In the genomic region with DNA sequence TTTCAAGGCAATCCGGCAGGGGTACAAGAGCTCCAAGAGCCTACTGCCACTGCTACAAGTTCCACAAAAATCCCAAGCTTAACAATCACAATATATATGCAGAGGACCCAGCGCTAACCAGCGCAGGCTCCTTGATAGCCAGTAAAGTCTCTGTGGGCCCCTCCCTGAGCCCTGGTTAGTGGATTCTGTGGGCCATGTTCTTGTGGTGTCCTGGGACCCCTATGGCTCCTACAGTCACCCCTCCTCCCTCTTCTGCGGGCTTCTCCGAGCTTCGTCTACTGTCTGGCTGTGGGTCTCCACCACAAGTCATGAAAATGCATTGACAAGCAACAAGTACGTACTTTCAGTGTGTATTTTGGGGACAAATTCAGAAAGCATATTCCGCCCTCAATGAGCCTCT, we compare ENCODE assay signal across 8 mouse cellular contexts. TPM values are rescaled to one million over a fixed set of nuclear protein-coding genes. Genes with fewer than 3 reads are reported as not detected.
DNase-seq lines count a peak whose midpoint lies in the region; ATAC-seq and TF ChIP-seq lines count a peak whose summit lies in the region.

No protein-coding gene starts in this region.

- peaks cover 74% of the 10 kb centered on the region for H3K79me2 ChIP-seq in macrophage (ENCODE audit: inconsistent target)

- no peak for ATAC-seq in hindbrain, embryonic 12.5 days (ENCODE audit: low FRiP score)

- peak overlapping the region; percentile 63 for H3K9ac ChIP-seq in hindbrain, embryonic 12.5 days

- no peak for TF ChIP-seq POLR2A in spleen, adult 2 months (IDR thresholded peaks at IDR 0.05; ENCODE audit: low read depth, low read length)

- H3K9me3 ChIP-seq in hindbrain, embryonic 12.5 days (replicated peaks) = no peaks in the 10 kb centered on the region

- peaks cover 7% of the 10 kb centered on the region; the same call in 1 of the 2 replicates for H3K4me1 ChIP-seq in spleen, adult 2 months (ENCODE audit: control insufficient read depth, insufficient read depth, insufficient read length)
- H3K4me1 ChIP-seq in hindbrain, embryonic 12.5 days = peaks cover 11% of the 10 kb centered on the region

- H3K4me2 ChIP-seq in hindbrain, embryonic 12.5 days (replicated peaks) = peak overlapping the region; percentile 81

- no peaks in the 10 kb centered on the region for H3K27me3 ChIP-seq in spleen, adult 2 months (ENCODE audit: control insufficient read depth, insufficient read depth, low read length)
- H3K27me3 ChIP-seq in hindbrain, embryonic 12.5 days = no peaks in the 10 kb centered on the region

- DNase-seq in adrenal gland, adult 2 months = peak; percentile 30
- DNase-seq in adrenal gland, postnatal 4 days (ENCODE audit: low spot score in 2 of 2) = no peak
- DNase-seq in spleen, adult 2 months (ENCODE audit: low read depth in 1 of 2, low spot score in 2 of 2) = peak in 1 of 2 experiments; percentile 6
- DNase-seq in spleen, postnatal 36 days (ENCODE audit: low spot score in 2 of 2) = no peak
- DNase-seq in thymus, postnatal 4 days = peak; percentile 21
- no peak for DNase-seq in adrenal gland, adult 8-10 months

- H3K27ac ChIP-seq in spleen, adult 2 months (ENCODE audit: insufficient read depth, low read length) = no peak overlapping the region
- H3K27ac ChIP-seq in hindbrain, embryonic 12.5 days = peak overlapping the region; percentile 52; the same call in 1 of the 2 replicates
- H3K27ac ChIP-seq in macrophage = peak overlapping the region; percentile 54

- peak overlapping the region; percentile 94 for H3K4me3 ChIP-seq in spleen, adult 2 months (ENCODE audit: extremely low read depth, insufficient read depth, insufficient read length)
- H3K4me3 ChIP-seq in hindbrain, embryonic 12.5 days = peak overlapping the region; percentile 65
- H3K4me3 ChIP-seq in macrophage (ENCODE audit: inconsistent target) = peak overlapping the region; percentile 98

- 2% methylated on average over 8 of the region's 8 CpGs for WGBS in spleen, adult 2 months
- 4% methylated on average over 8 of the region's 8 CpGs for WGBS in hindbrain, embryonic 12.5 days
- WGBS in macrophage (ENCODE audit: missing documents) = 6% methylated on average over 8 of the region's 8 CpGs

- peaks cover 13% of the 10 kb centered on the region for H3K36me3 ChIP-seq in spleen, adult 2 months (ENCODE audit: control insufficient read depth, insufficient read depth, low read length)
- peaks cover 24% of the 10 kb centered on the region for H3K36me3 ChIP-seq in hindbrain, embryonic 12.5 days
- H3K36me3 ChIP-seq in macrophage (ENCODE audit: inconsistent target) = peaks cover 20% of the 10 kb centered on the region

- no peak for TF ChIP-seq CTCF in spleen, adult 2 months (IDR thresholded peaks at IDR 0.05; ENCODE audit: extremely low read depth, insufficient read depth, insufficient read length, insufficient replicate concordance)

RNA-seq across cellular contexts. Expression of gene Mphosph10, which starts 0.6 kb away (rescaled TPM):
- total RNA-seq in adrenal gland, adult 2 months (2021) = 10 to 100 TPM; 23.8 to 34.2 TPM
- 0.06 and 0.10 TPM in 2 replicates for polyA plus RNA-seq in adrenal gland, adult 2 months (2012; rRNA removed)
- 10 to 100 TPM; 27.5 to 31.1 TPM for total RNA-seq in adrenal gland, postnatal 4 days (2021)
- polyA plus RNA-seq in spleen, adult 2 months (2012; rRNA removed) = 0.40 and 0.76 TPM in 2 replicates
- 41.7 and 43.7 TPM in 2 replicates for polyA plus RNA-seq in hindbrain, embryonic 12.5 days (2016; fragmentation: Nextera tagmentation; extraction: Ambion mirVana)
- total RNA-seq in macrophage (2018; cell fraction: chromatin; rRNA removed) = 10 to 100 TPM in 24 of 26 experiments, 1 to 10 TPM in 2; 7.1 to 42.2 (median 23.3) TPM
- 10 to 100 TPM; 12.1 to 28.7 (median 23.4) TPM for total RNA-seq in macrophage (2018; cell fraction: cytosol; rRNA removed)
- 10 to 100 TPM in 25 of 26 experiments, 1 to 10 TPM in 1; 8.4 to 43.8 (median 15.9) TPM for total RNA-seq in macrophage (2018; cell fraction: nucleus; rRNA removed)
- 19.9 to 52.8 TPM (median 42.2 TPM) in 3 replicates for polyA plus RNA-seq in macrophage (2018)
- total RNA-seq in adrenal gland, adult 8-10 months (2022) = 10 to 100 TPM; 22.5 to 27.8 (median 25.1) TPM

RNA-seq across cellular contexts. Expression of gene Mcee, which starts 0.9 kb away (rescaled TPM):
- total RNA-seq in adrenal gland, adult 2 months (2021) = 10 to 100 TPM; 77.1 to 93.6 TPM
- polyA plus RNA-seq in adrenal gland, adult 2 months (2012; rRNA removed) = 9.4 and 12.9 TPM in 2 replicates
- 10 to 100 TPM; 59.1 to 64.7 TPM for total RNA-seq in adrenal gland, postnatal 4 days (2021)
- 4.8 and 7.0 TPM in 2 replicates for polyA plus RNA-seq in spleen, adult 2 months (2012; rRNA removed)
- 37.1 and 46.1 TPM in 2 replicates for polyA plus RNA-seq in hindbrain, embryonic 12.5 days (2016; fragmentation: Nextera tagmentation; extraction: Ambion mirVana)
- total RNA-seq in macrophage (2018; cell fraction: chromatin; rRNA removed) = 10 to 100 TPM in 14 of 26 experiments, 1 to 10 TPM in 10, not detected in 2; 2.2 to 20.8 (median 11.0) TPM
- 100 to 1,000 TPM in 1 of 26 experiments, 10 to 100 TPM in 25; 44.4 to 122 (median 70.0) TPM for total RNA-seq in macrophage (2018; cell fraction: cytosol; rRNA removed)
- total RNA-seq in macrophage (2018; cell fraction: nucleus; rRNA removed) = 10 to 100 TPM in 24 of 26 experiments, 1 to 10 TPM in 2; 8.1 to 45.6 (median 17.6) TPM
- 58.1 to 88.1 TPM (median 62.8 TPM) in 3 replicates for polyA plus RNA-seq in macrophage (2018)
- total RNA-seq in adrenal gland, adult 8-10 months (2022) = 10 to 100 TPM; 53.7 to 74.8 (median 58.0) TPM

RNA-seq across cellular contexts. Expression of gene Fan1, which starts 17.6 kb away (rescaled TPM):
- total RNA-seq in adrenal gland, adult 2 months (2021) = 1 to 10 TPM; 4.7 to 8.9 TPM
- polyA plus RNA-seq in adrenal gland, adult 2 months (2012; rRNA removed) = 2.0 and 2.6 TPM in 2 replicates
- 10 to 100 TPM; 15.4 to 16.1 TPM for total RNA-seq in adrenal gland, postnatal 4 days (2021)
- 1.5 and 2.0 TPM in 2 replicates for polyA plus RNA-seq in spleen, adult 2 months (2012; rRNA removed)
- polyA plus RNA-seq in hindbrain, embryonic 12.5 days (2016; fragmentation: Nextera tagmentation; extraction: Ambion mirVana) = 9.1 and 10.1 TPM in 2 replicates
- 10 to 100 TPM in 13 of 26 experiments, 1 to 10 TPM in 11, under 1 TPM in 2; 0.74 to 24.8 (median 9.4) TPM for total RNA-seq in macrophage (2018; cell fraction: chromatin; rRNA removed)
- total RNA-seq in macrophage (2018; cell fraction: cytosol; rRNA removed) = 1 to 10 TPM in 23 of 26 experiments, under 1 TPM in 3; 0.38 to 5.7 (median 3.3) TPM
- total RNA-seq in macrophage (2018; cell fraction: nucleus; rRNA removed) = 10 to 100 TPM in 6 of 26 experiments, 1 to 10 TPM in 20; 1.2 to 15.9 (median 6.1) TPM
- polyA plus RNA-seq in macrophage (2018) = 2.9 to 3.8 TPM (median 3.3 TPM) in 3 replicates
- total RNA-seq in adrenal gland, adult 8-10 months (2022) = 10 to 100 TPM in 3 of 4 experiments, 1 to 10 TPM in 1; 8.2 to 15.9 (median 12.6) TPM

Comparison
In these comparisons a context has a peak if more than half of its experiments do, and no peak if none do; other contexts are left out.
1. DNase-seq: peak in adrenal gland, adult 2 months (single experiment) and thymus, postnatal 4 days (single experiment); none in adrenal gland, postnatal 4 days (0 of 2), spleen, postnatal 36 days (0 of 2) and adrenal gland, adult 8-10 months (single experiment).
2. RNA of gene Mphosph10, which starts 0.6 kb away (polyA plus RNA-seq): 19.9 to 52.8 TPM in macrophage and 41.7 to 43.7 TPM in hindbrain, embryonic 12.5 days; 0.40 to 0.76 TPM in spleen, adult 2 months and 0.06 to 0.10 TPM in adrenal gland, adult 2 months; every median in the first group is over 10 times any median in the second.
3. Peak in every context shown above with its lines, with median percentiles within 50 percentile points of each other: H3K4me3 ChIP-seq.